Mouse (Mus musculus): ENCODE data around the gene Prpf18.

GRCm38 (mm10) chr2:4645066-4645465 is 6.8 kb downstream of the Prpf18 start:
- TF ChIP-seq POLR2A (IDR thresholded peaks at IDR 0.05; ENCODE audit: insufficient read depth, low read depth, low read length) (no peak), CTCF (IDR thresholded peaks at IDR 0.05) (no peak), EP300 (IDR thresholded peaks at IDR 0.05; ENCODE audit: insufficient read depth, low read depth, low read length) (no peak)

Data from heart, adult 2 months (tissue).